Mouse (Mus musculus) midbrain, embryonic 15.5 days (tissue): ENCODE measurements at regions not wholly inside any gene's neighbourhood (a gene's known extent, or its start where the extent isn't known, plus 50 kb on each side); places are given as distances from the start of the nearest gene placed in this dataset.
"Not testable (repeated sequence)": the region's sequence is repeated elsewhere in the genome, so short reads cannot be mapped to it uniquely, and the experiment has no call there.

ENCODE experiments used
- ATAC-seq: fragments of 200-750 bp; cut with Nextera tagmentation; replicated peaks from 2 replicates; pipeline ENCODE4 v1.8.0; 2017; ENCODE audit warnings: moderate TSS enrichment
- H3K27ac ChIP-seq: fragments of 300-500 bp; sonication (generic); 2 replicates; pipeline ENCODE4 v1.5.1; 2015; ENCODE audit warnings: mild to moderate bottlenecking, inconsistent platforms
- H3K27me3 ChIP-seq: fragments of 300-500 bp; sonication (generic); replicated peaks from 2 replicates; pipeline ENCODE4 v1.6.1; 2015; ENCODE audit warnings: inconsistent platforms
- H3K36me3 ChIP-seq: fragments of 300-500 bp; sonication (generic); replicated peaks from 2 replicates; pipeline ENCODE4 v1.6.1; 2015; ENCODE audit warnings: inconsistent platforms
- H3K4me1 ChIP-seq: fragments of 300-500 bp; sonication (generic); 2 replicates; pipeline ENCODE4 v1.6.1; 2015; ENCODE audit warnings: inconsistent platforms
- H3K4me2 ChIP-seq: fragments of 300-500 bp; sonication (generic); 2 replicates; pipeline ENCODE4 v1.6.1; 2015; ENCODE audit warnings: inconsistent platforms, mild to moderate bottlenecking, moderate library complexity
- H3K4me3 ChIP-seq: fragments of 300-500 bp; sonication (generic); 2 replicates; pipeline ENCODE4 v1.5.1; 2015; ENCODE audit warnings: mild to moderate bottlenecking, inconsistent platforms
- H3K9ac ChIP-seq: fragments of 300-500 bp; sonication (generic); 2 replicates; pipeline ENCODE4 v1.6.1; 2015; ENCODE audit warnings: mild to moderate bottlenecking, inconsistent platforms
- H3K9me3 ChIP-seq: fragments of 300-500 bp; sonication (generic); 2 replicates; pipeline ENCODE4 v1.6.1; 2016; ENCODE audit warnings: inconsistent platforms
- WGBS: fragments of 180-500 bp; shearing (Covaris S2); methylation state at CpG from one replicate; pipeline ENCODE4 v1.1.7; 2015; ENCODE audit warnings: mixed read lengths; 5-methylcytosine and 5-hydroxymethylcytosine counted together

- no peak for ATAC-seq
- Histone ChIP-seq H3K4me2 (no peak overlapping the region), H3K27me3 (no peaks in the 10 kb centered on the region), H3K9ac (no peak overlapping the region), H3K9me3 (no peaks in the 10 kb centered on the region), H3K4me1 (no peaks in the 10 kb centered on the region), H3K4me3 (no peak overlapping the region), H3K36me3 (no peaks in the 10 kb centered on the region), H3K27ac (no peak overlapping the region)
- WGBS, result 84% methylated on average over 2 of the region's 2 CpGs
These were observed 122.0 kb upstream of the Gm11096 start for GRCm38 (mm10) chr17:81319605-81320004.

DNA sequence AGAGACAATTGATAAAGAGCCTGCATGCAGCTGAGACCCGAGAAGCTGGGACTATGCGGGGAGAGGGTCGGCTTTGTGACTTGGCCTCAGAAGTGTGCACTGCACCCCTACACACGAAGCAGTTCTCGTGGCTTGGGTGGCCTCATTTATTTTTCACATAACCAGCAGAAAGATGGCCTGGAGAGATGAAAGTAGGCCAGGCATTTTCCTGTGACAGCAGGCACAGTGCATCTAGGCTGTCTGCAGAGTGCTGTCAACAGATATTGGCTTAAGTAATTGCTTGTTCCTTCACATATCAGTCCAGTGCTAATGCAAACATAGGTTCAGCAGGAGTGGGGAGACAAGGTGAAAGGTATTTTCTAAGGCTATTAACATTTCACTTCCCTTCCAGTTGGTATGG lies 124.9 kb upstream of the Gm11096 start:
- no peak overlapping the region for H3K27ac ChIP-seq
- no peaks in the 10 kb centered on the region for H3K36me3 ChIP-seq
- no peak overlapping the region for H3K4me2 ChIP-seq
- H3K9ac ChIP-seq, result no peak overlapping the region
- H3K4me3 ChIP-seq, result no peak overlapping the region
- H3K9me3 ChIP-seq, result no peaks in the 10 kb centered on the region
- 64% methylated on average over 5 of the region's 5 CpGs for WGBS
- no peaks in the 10 kb centered on the region for H3K4me1 ChIP-seq
- ATAC-seq, result peak; percentile 54; the same call in 1 of the 2 replicates
- no peaks in the 10 kb centered on the region for H3K27me3 ChIP-seq

DNA sequence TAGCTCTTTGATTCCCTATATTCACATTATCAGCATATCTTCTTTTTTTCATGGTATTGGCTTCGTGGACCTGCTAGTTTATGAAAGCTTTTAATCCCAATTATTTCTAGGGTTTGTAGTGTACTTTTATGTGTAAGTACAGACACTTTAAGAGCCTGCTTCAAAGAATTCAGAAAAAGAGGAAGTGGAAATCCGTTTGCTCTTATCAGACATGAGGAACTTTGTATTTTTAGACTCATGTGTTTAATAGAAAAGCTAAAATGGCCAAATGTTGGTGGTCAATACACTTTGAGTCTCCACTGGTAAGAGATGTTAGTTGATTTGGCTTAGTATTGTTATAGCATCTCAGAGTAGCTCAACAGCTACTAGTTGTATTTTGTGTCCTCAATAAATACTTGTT lies 135.7 kb upstream of the Gm11096 start:
- Histone ChIP-seq H3K9me3 (no peaks in the 10 kb centered on the region), H3K27me3 (no peaks in the 10 kb centered on the region), H3K4me2 (no peak overlapping the region), H3K27ac (no peak overlapping the region), H3K4me1 (no peaks in the 10 kb centered on the region), H3K36me3 (no peaks in the 10 kb centered on the region), H3K4me3 (no peak overlapping the region), H3K9ac (no peak overlapping the region)
- 71% methylated on average over 2 of the region's 2 CpGs for WGBS
- no peak for ATAC-seq

DNA sequence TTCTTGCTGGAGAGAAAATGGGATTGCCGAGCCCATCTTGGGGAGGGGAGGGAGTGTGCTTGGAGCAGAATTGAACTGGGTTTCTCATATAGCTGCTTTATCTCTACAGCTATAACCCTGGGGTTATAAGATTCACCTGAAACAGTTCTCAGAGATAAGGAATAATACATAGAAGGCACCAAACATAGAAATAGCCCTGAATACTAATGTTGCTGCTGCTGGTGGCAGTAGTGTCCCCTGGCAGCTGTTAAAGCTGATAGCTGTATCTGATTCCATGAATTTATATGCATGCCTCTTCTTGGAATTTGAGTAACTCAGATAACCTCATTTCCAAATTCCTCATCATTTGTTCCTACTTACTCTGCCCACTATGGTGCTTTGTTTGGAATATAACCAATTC lies 137.0 kb upstream of the Gm11096 start:
- 50% methylated on average over 1 of the region's 1 CpGs for WGBS
- Histone ChIP-seq H3K4me2 (no peak overlapping the region), H3K9ac (no peak overlapping the region), H3K9me3 (no peaks in the 10 kb centered on the region), H3K4me3 (no peak overlapping the region), H3K27me3 (no peaks in the 10 kb centered on the region), H3K36me3 (no peaks in the 10 kb centered on the region), H3K27ac (no peak overlapping the region), H3K4me1 (no peaks in the 10 kb centered on the region)
- no peak for ATAC-seq

DNA sequence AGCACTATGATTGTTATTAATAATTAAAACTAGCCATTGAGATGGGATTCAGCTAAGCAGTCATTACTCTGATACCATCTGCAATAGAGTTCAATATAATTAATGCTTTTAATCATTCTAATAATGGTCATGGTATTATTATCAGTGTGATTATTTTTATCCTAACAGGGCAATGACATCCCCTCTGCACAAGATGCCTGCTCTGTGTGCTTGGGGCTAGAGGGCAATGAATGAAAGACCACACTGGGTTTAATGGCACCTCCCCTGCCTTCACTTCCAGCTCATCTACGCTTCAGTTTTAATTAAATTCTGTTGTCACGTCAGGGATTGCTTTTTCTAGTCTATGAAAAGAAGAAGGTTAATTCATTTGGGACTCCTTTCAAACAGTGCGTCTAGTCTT lies 139.1 kb upstream of the Gm11096 start:
- Histone ChIP-seq H3K9me3 (no peaks in the 10 kb centered on the region), H3K4me3 (no peak overlapping the region), H3K27me3 (no peaks in the 10 kb centered on the region), H3K36me3 (no peaks in the 10 kb centered on the region), H3K4me1 (no peaks in the 10 kb centered on the region), H3K9ac (no peak overlapping the region), H3K4me2 (no peak overlapping the region), H3K27ac (no peak overlapping the region)
- 22% methylated on average over 3 of the region's 3 CpGs for WGBS
- ATAC-seq, result 0 out of 2 replicates have a peak, but pooled peaks have one; percentile 30

DNA sequence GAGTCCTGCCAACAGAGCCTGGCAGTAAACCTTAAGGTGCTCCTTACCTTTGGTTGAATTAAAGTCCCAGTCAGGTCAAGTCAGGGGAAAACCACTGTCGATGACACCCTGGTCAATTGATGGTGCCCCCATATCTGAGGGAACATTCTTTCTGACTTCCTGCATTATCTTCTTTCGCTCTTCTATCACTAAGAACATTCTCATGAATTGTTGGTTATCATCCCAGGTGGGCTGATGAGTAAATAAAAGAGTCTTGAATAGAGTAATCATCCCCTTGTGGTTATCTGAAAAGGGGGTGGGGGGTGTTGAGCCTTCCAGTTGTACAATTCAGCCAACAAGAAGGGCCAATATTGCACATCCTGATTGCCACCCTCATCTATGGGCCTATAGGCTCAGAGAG lies 149.7 kb upstream of the Gm11096 start:
- no peak overlapping the region for H3K27ac ChIP-seq
- no peaks in the 10 kb centered on the region for H3K36me3 ChIP-seq
- H3K4me2 ChIP-seq, result no peak overlapping the region
- no peaks in the 10 kb centered on the region for H3K27me3 ChIP-seq
- no peaks in the 10 kb centered on the region for H3K4me1 ChIP-seq
- ATAC-seq, result no peak
- no peak overlapping the region for H3K9ac ChIP-seq
- no peaks in the 10 kb centered on the region for H3K9me3 ChIP-seq
- 85% methylated on average over 2 of the region's 2 CpGs for WGBS
- H3K4me3 ChIP-seq, result no peak overlapping the region

DNA sequence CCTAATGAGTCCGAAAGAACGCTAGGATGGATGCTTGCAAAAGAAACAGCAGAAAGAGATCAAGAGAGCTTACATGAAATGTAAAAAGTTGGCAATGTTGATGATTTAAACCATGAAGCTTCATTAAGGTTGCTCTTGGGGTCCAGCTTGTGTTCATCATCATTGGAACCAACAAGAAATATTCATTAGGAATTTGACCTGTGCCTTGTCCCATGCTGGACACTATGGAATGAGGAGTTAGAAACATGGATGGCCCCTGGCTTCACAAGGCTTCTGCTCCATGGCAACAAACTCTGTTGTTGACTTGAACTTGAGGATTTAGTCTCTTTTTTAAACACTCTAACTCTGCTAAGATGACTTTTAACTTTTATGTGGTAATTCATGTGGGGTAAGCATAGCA lies 159.0 kb upstream of the Gm11096 start:
- no peak overlapping the region for H3K4me3 ChIP-seq
- 71% methylated on average over 2 of the region's 2 CpGs for WGBS
- ATAC-seq, result no peak

GRCm38 (mm10) chr17:81270235-81270634 lies 171.3 kb upstream of the Gm11096 start:
- Histone ChIP-seq H3K4me3 (no peak overlapping the region), H3K9ac (no peak overlapping the region), H3K9me3 (no peaks in the 10 kb centered on the region), H3K4me2 (no peak overlapping the region), H3K36me3 (no peaks in the 10 kb centered on the region), H3K27ac (no peak overlapping the region), H3K27me3 (no peaks in the 10 kb centered on the region), H3K4me1 (no peaks in the 10 kb centered on the region)
- ATAC-seq, result no peak
- WGBS, result 54% methylated on average over 1 of the region's 1 CpGs

More for the DNA sequence above, 159.0 kb upstream of the Gm11096 start:
- no peaks in the 10 kb centered on the region for H3K9me3 ChIP-seq
- H3K36me3 ChIP-seq, result no peaks in the 10 kb centered on the region
- H3K4me1 ChIP-seq, result no peaks in the 10 kb centered on the region
- no peak overlapping the region for H3K27ac ChIP-seq
- H3K4me2 ChIP-seq, result no peak overlapping the region
- H3K27me3 ChIP-seq, result no peaks in the 10 kb centered on the region
- no peak overlapping the region for H3K9ac ChIP-seq

- ATAC-seq, result no peak
- WGBS, result 91% methylated on average over 1 of the region's 1 CpGs
- Histone ChIP-seq H3K27me3 (no peaks in the 10 kb centered on the region), H3K27ac (no peak overlapping the region), H3K4me2 (no peak overlapping the region), H3K4me1 (no peaks in the 10 kb centered on the region), H3K9ac (no peak overlapping the region), H3K36me3 (no peaks in the 10 kb centered on the region), H3K9me3 (no peaks in the 10 kb centered on the region), H3K4me3 (no peak overlapping the region)
These were observed 179.6 kb upstream of the Gm11096 start for GRCm38 (mm10) chr17:81261957-81262356.

GRCm38 (mm10) chr17:81260036-81260435 lies 181.5 kb upstream of the Gm11096 start:
- no peak overlapping the region for H3K9ac ChIP-seq
- no peak overlapping the region for H3K4me3 ChIP-seq
- H3K4me1 ChIP-seq, result no peaks in the 10 kb centered on the region
- H3K4me2 ChIP-seq, result no peak overlapping the region
- no peaks in the 10 kb centered on the region for H3K9me3 ChIP-seq
- H3K27me3 ChIP-seq, result no peaks in the 10 kb centered on the region
- H3K36me3 ChIP-seq, result no peaks in the 10 kb centered on the region
- WGBS, result 98% methylated on average over 1 of the region's 1 CpGs
- no peak for ATAC-seq
- H3K27ac ChIP-seq, result no peak overlapping the region

DNA sequence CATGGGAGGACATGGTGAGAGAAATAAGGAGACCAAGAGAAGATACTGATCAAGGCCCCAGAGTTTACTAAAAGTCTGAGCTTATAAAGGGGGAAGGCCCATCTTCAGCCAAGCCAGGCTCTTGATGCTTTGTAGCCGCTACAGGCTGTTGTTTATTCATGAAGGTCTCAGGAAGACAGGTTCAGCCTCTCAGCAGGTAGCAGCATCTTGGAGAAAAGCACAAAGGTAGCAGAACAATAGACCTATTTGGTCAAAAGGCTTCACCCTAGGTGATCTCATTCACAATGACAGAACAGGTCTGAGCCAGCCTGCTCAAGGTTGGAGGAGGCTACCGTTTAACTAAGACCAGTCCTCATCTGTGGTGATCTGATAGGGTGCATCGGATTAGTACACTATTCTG lies 185.5 kb upstream of the Gm11096 start:
- no peaks in the 10 kb centered on the region for H3K36me3 ChIP-seq
- no peak overlapping the region for H3K4me3 ChIP-seq
- no peak for ATAC-seq
- 37% methylated on average over 3 of the region's 3 CpGs for WGBS
- no peaks in the 10 kb centered on the region for H3K4me1 ChIP-seq
- no peak overlapping the region for H3K27ac ChIP-seq
- no peaks in the 10 kb centered on the region for H3K27me3 ChIP-seq
- no peak overlapping the region for H3K4me2 ChIP-seq
- H3K9me3 ChIP-seq, result no peaks in the 10 kb centered on the region
- H3K9ac ChIP-seq, result no peak overlapping the region

GRCm38 (mm10) chr17:81250748-81251147 lies 185.9 kb upstream of the Thumpd2 start:
- no peak overlapping the region for H3K4me2 ChIP-seq
- no peaks in the 10 kb centered on the region for H3K27me3 ChIP-seq
- ATAC-seq, result no peak
- H3K27ac ChIP-seq, result no peak overlapping the region
- WGBS, result 84% methylated on average over 3 of the region's 3 CpGs
- H3K9me3 ChIP-seq, result no peaks in the 10 kb centered on the region
- H3K4me1 ChIP-seq, result no peaks in the 10 kb centered on the region
- H3K9ac ChIP-seq, result no peak overlapping the region
- H3K36me3 ChIP-seq, result no peaks in the 10 kb centered on the region
- no peak overlapping the region for H3K4me3 ChIP-seq

- no peak for ATAC-seq
- H3K9ac ChIP-seq, result no peak overlapping the region
- H3K4me2 ChIP-seq, result no peak overlapping the region
- no peaks in the 10 kb centered on the region for H3K9me3 ChIP-seq
- no peaks in the 10 kb centered on the region for H3K27me3 ChIP-seq
- H3K4me1 ChIP-seq, result no peaks in the 10 kb centered on the region
- no peak overlapping the region for H3K27ac ChIP-seq
- H3K4me3 ChIP-seq, result no peak overlapping the region
- WGBS, result 95% methylated on average over 6 of the region's 6 CpGs
- no peaks in the 10 kb centered on the region for H3K36me3 ChIP-seq
These were observed 181.3 kb upstream of the Thumpd2 start for GRCm38 (mm10) chr17:81246156-81246555.

- not testable (repeated sequence) for H3K36me3 ChIP-seq
These were observed 166.9 kb upstream of the Thumpd2 start for GRCm38 (mm10) chr17:81231771-81232170.

More at GRCm38 (mm10) chr17:81231771-81232170, 166.9 kb upstream of the Thumpd2 start:
- not testable (repeated sequence) for H3K9ac ChIP-seq, H3K4me3 ChIP-seq, H3K27ac ChIP-seq, H3K4me1 ChIP-seq, H3K27me3 ChIP-seq, H3K9me3 ChIP-seq, ATAC-seq, H3K4me2 ChIP-seq
- WGBS, result 96% methylated on average over 12 of the region's 18 CpGs
